Mouse (Mus musculus) CH12.LX (cell line): ENCODE results near the gene Meis2. TPM values are rescaled to one million over a fixed set of nuclear protein-coding genes. Genes with fewer than 3 reads are reported as not detected.

ENCODE experiments used
- DNase-seq: peaks from one replicate; pipeline ENCODE4 v3.0.0-alpha.2; 2013; ENCODE audit errors: extremely low read depth
- H3K27ac ChIP-seq: 2 replicates; pipeline ENCODE4 v1.5.1; 2012; ENCODE audit warnings: low read depth, mild to moderate bottlenecking, control low read depth, moderate library complexity; ENCODE audit not compliant: insufficient read depth
- H3K27me3 ChIP-seq: replicated peaks from 2 replicates; pipeline ENCODE3; 2012; ENCODE audit warnings: inconsistent platforms
- H3K36me3 ChIP-seq, 2 experiments: replicated peaks in 1 of 2; 2 replicates each; pipeline versions ENCODE3 to v1.6.1; 2012; ENCODE audit warnings: inconsistent platforms in 1 of 2, low read length in 1 of 2, mild to moderate bottlenecking in 1 of 2, mixed read lengths in 1 of 2, moderate library complexity in 1 of 2; ENCODE audit not compliant: control insufficient read depth in 1 of 2, insufficient read depth in 1 of 2
- H3K4me1 ChIP-seq, 2 experiments: 2 replicates each; pipeline ENCODE4 v1.6.1; 2012; ENCODE audit warnings: inconsistent platforms in 1 of 2, moderate library complexity in 1 of 2; ENCODE audit not compliant: insufficient read depth in 2 of 2, control insufficient read depth in 1 of 2
- H3K4me2 ChIP-seq: 2 replicates; pipeline ENCODE4 v1.6.1; 2012; ENCODE audit warnings: low read depth, mild to moderate bottlenecking, control low read depth; ENCODE audit not compliant: poor library complexity, insufficient read depth, severe bottlenecking
- H3K4me3 ChIP-seq, 3 experiments: fragments of 150-350 bp in 1 of 3; sonication (generic) in 1 of 3; replicated peaks in 1 of 3; 2 replicates each; pipeline versions ENCODE3 to v1.5.1; 2011 to 2012; ENCODE audit warnings: low read depth in 2 of 3, low read length in 2 of 3, mild to moderate bottlenecking in 2 of 3, moderate library complexity in 2 of 3, control low read depth in 1 of 3, improper control_type of control experiment in 1 of 3, inconsistent platforms in 1 of 3, mixed read lengths in 1 of 3; ENCODE audit not compliant: poor library complexity in 1 of 3
- H3K79me2 ChIP-seq: replicated peaks from 2 replicates; pipeline ENCODE4 v1.6.1; 2012; ENCODE audit warnings: mild to moderate bottlenecking, moderate library complexity; ENCODE audit not compliant: control insufficient read depth, poor library complexity, insufficient read depth, severe bottlenecking; ENCODE audit errors: extremely low read depth
- H3K9ac ChIP-seq: 2 replicates; pipeline ENCODE4 v1.6.1; 2012; ENCODE audit warnings: low read depth, mild to moderate bottlenecking, control low read depth, moderate library complexity; ENCODE audit not compliant: insufficient read depth
- H3K9me3 ChIP-seq: replicated peaks from 2 replicates; pipeline ENCODE3; 2012; ENCODE audit warnings: low read length, inconsistent platforms, mixed read lengths
- CHD1 ChIP-seq: IDR thresholded peaks from 2 replicates; pipeline ENCODE4 v1.6.1; 2012; ENCODE audit warnings: low read depth, low read length, improper control_type of control experiment, inconsistent platforms
- CHD2 ChIP-seq: IDR thresholded peaks from 2 replicates; pipeline ENCODE4 v1.6.1; 2011; ENCODE audit warnings: low read length, improper control_type of control experiment
- ELF1 ChIP-seq: IDR thresholded peaks from 2 replicates; pipeline ENCODE4 v1.6.1; 2014; ENCODE audit warnings: low read depth, mild to moderate bottlenecking, inconsistent platforms, low read length, improper control_type of control experiment
- JUN ChIP-seq: IDR thresholded peaks from 2 replicates; pipeline ENCODE4 v1.6.1; 2011; ENCODE audit warnings: low read depth, mild to moderate bottlenecking, low read length, improper control_type of control experiment, moderate library complexity; ENCODE audit not compliant: insufficient read depth
- KAT2A ChIP-seq: IDR thresholded peaks from 2 replicates; pipeline ENCODE4 v1.6.1; 2012; ENCODE audit warnings: low read length, improper control_type of control experiment, inconsistent platforms; ENCODE audit not compliant: insufficient replicate concordance
- MAFK ChIP-seq: IDR thresholded peaks from 2 replicates; pipeline ENCODE4 v1.6.1; 2011; ENCODE audit warnings: low read length, improper control_type of control experiment; ENCODE audit not compliant: insufficient replicate concordance
- MAX ChIP-seq: IDR thresholded peaks from 2 replicates; pipeline ENCODE4 v1.6.1; 2011; ENCODE audit warnings: low read length, improper control_type of control experiment
- MEF2A ChIP-seq: IDR thresholded peaks from 2 replicates; pipeline ENCODE4 v1.6.1; 2014; ENCODE audit warnings: low read depth, mild to moderate bottlenecking, inconsistent platforms, low read length, improper control_type of control experiment, borderline replicate concordance
- MYC ChIP-seq: IDR thresholded peaks from 2 replicates; pipeline ENCODE4 v1.6.1; 2011; ENCODE audit warnings: low read depth, mild to moderate bottlenecking, improper control_type of control experiment, low read length
- POLR2AphosphoS2 ChIP-seq: IDR thresholded peaks from 2 replicates; pipeline ENCODE4 v1.6.1; 2011; ENCODE audit warnings: low read depth, low read length, improper control_type of control experiment
- RAD21 ChIP-seq: IDR thresholded peaks from 2 replicates; pipeline ENCODE4 v1.6.1; 2011; ENCODE audit warnings: low read depth, mild to moderate bottlenecking, low read length, improper control_type of control experiment, moderate library complexity
- SIN3A ChIP-seq: IDR thresholded peaks from 2 replicates; pipeline ENCODE4 v1.6.1; 2012; ENCODE audit warnings: low read length, improper control_type of control experiment, inconsistent platforms
- TBP ChIP-seq: conservative IDR thresholded peaks from 2 replicates; pipeline ENCODE4 v1.6.1; 2011; ENCODE audit warnings: low read depth, low read length, improper control_type of control experiment
- TCF12 ChIP-seq: IDR thresholded peaks from 2 replicates; pipeline ENCODE4 v1.6.1; 2014; ENCODE audit warnings: low read depth, mild to moderate bottlenecking, inconsistent platforms, low read length, improper control_type of control experiment
- ZKSCAN1 ChIP-seq: IDR thresholded peaks from 2 replicates; pipeline ENCODE4 v1.6.1; 2012; ENCODE audit warnings: low read depth, inconsistent platforms, low read length, improper control_type of control experiment, borderline replicate concordance
- ZMIZ1 ChIP-seq: IDR thresholded peaks from 2 replicates; pipeline ENCODE4 v1.6.1; 2012; ENCODE audit warnings: low read depth, mild to moderate bottlenecking, inconsistent platforms, low read length, improper control_type of control experiment
- ZNF384 ChIP-seq: IDR thresholded peaks from 2 replicates; pipeline ENCODE4 v1.6.1; 2012; ENCODE audit warnings: low read depth, low read length, improper control_type of control experiment, inconsistent platforms
- dilution Hi-C: fragments of 300-500 bp; cut with MboI; formaldehyde crosslinking; loops from 2 replicates; pipeline ENCODE4 v1.14.3; 2020; ENCODE audit warnings: low sequenced_read_pairs; ENCODE audit not compliant: extremely low pct_unique_long_range_greater_than_20kb, extremely low pct_ligation_motif_present
- in situ Hi-C: fragments of 300-500 bp; cut with MboI; formaldehyde crosslinking; loops from 3 replicates; pipeline ENCODE4 v1.14.3; 2019; ENCODE audit warnings: low sequenced_read_pairs, low pct_ligation_motif_present, low pct_unique_long_range_greater_than_20kb, mixed read lengths
- polyA plus RNA-seq: library from polyadenylated mRNA; unstranded; fragments of >175 nt; gene quantifications from 2 replicates; pipeline ENCODE4 v1.2.1, GENCODE M21; 2012; ENCODE audit warnings: low read depth; ENCODE audit not compliant: insufficient read length
- total RNA-seq, 2 experiments: library from RNA; depleted of rRNA; stranded (reverse); fragments of 300-350 nt in 1 of 2; fragments of >200 nt in 1 of 2; gene quantifications; 2 replicates each; pipeline ENCODE4 v1.2.3; 2012 to 2014

The Meis2 gene
- total and polyA plus RNA-seq, 3 experiments = not detected

GRCm38 (mm10) chr2:115911913-115912642 lies 153.6 kb downstream of the Meis2 start:
- no peak for DNase-seq
- Histone ChIP-seq H3K4me1 (peaks cover 0 to 7% of the 10 kb centered on the region in 2 experiments; a peak in 2 of 4 replicates), H3K27ac (no peak overlapping the region), H3K4me3 (no peak overlapping the region)
- in situ Hi-C loops = no loop called here
- dilution Hi-C loops = no loop called here
- TF ChIP-seq MYC (no peak), CHD2 (no peak)
- TF ChIP-seq, all 38 proteins: peak for 0
- H3K4me2 ChIP-seq = no peak overlapping the region
- no peaks in the 10 kb centered on the region for H3K36me3 ChIP-seq
- H3K27me3 ChIP-seq = no peaks in the 10 kb centered on the region
- H3K9ac ChIP-seq = no peak overlapping the region
- no peaks in the 10 kb centered on the region for H3K79me2 ChIP-seq
- H3K9me3 ChIP-seq = no peaks in the 10 kb centered on the region

- H3K36me3 ChIP-seq = no peaks in the 10 kb centered on the region
- dilution Hi-C loops = no loop called here
- no peak for DNase-seq
- TF ChIP-seq TCF12 (no peak), MYC (no peak), SIN3A (no peak), ELF1 (no peak)
- no peak overlapping the region for H3K9ac ChIP-seq
- H3K79me2 ChIP-seq = no peaks in the 10 kb centered on the region
- peaks cover 0 to 7% of the 10 kb centered on the region in 2 experiments; a peak in 2 of 4 replicates for H3K4me1 ChIP-seq
- in situ Hi-C loops = no loop called here
- H3K4me3 ChIP-seq = no peak overlapping the region
- H3K27me3 ChIP-seq = no peaks in the 10 kb centered on the region
- no peak overlapping the region for H3K27ac ChIP-seq
- no peaks in the 10 kb centered on the region for H3K9me3 ChIP-seq
- no peak overlapping the region for H3K4me2 ChIP-seq
Observed at GRCm38 (mm10) chr2:115910217-115910616, 155.4 kb downstream of the Meis2 start.

- TF ChIP-seq TBP (no peak), CHD2 (no peak), MEF2A (no peak), KAT2A (no peak), ZKSCAN1 (no peak), POLR2AphosphoS2 (no peak), ZNF384 (no peak), MAX (no peak), MAFK (no peak), RAD21 (no peak), JUN (no peak), ZMIZ1 (no peak), CHD1 (no peak)
- H3K9me3 ChIP-seq = no peaks in the 10 kb centered on the region
- dilution Hi-C loops = no loop called here
Observed at GRCm38 (mm10) chr2:115901007-115901406, 164.6 kb downstream of the Meis2 start.

More at GRCm38 (mm10) chr2:115901007-115901406, 164.6 kb downstream of the Meis2 start:
- Histone ChIP-seq H3K4me2 (no peak overlapping the region), H3K27ac (no peak overlapping the region), H3K9ac (no peak overlapping the region), H3K79me2 (no peaks in the 10 kb centered on the region), H3K4me3 (no peak overlapping the region), H3K36me3 (no peaks in the 10 kb centered on the region), H3K27me3 (no peaks in the 10 kb centered on the region), H3K4me1 (no peaks in the 10 kb centered on the region)
- no peak for DNase-seq
- in situ Hi-C loops = no loop called here
